Mouse (Mus musculus) kidney, embryonic 14.5 days (tissue): Measurements from ENCODE around the gene Rfng. TPM values are rescaled to one million over a fixed set of nuclear protein-coding genes. Genes with fewer than 3 reads are reported as not detected.
"Not testable (repeated sequence)": the region's sequence is repeated elsewhere in the genome, so short reads cannot be mapped to it uniquely, and the experiment has no call there.

Experiments used
- ATAC-seq: fragments of 200-750 bp; cut with Nextera tagmentation; 2 replicates; pipeline ENCODE4 v1.8.0; 2017; ENCODE audit warnings: moderate number of reproducible peaks, mild to moderate bottlenecking, moderate TSS enrichment, moderate library complexity; ENCODE audit not compliant: low FRiP score, low TSS enrichment
- H3K27ac ChIP-seq: fragments of 300-500 bp; sonication (generic); 2 replicates; pipeline ENCODE4 v1.5.1; 2014; ENCODE audit warnings: low read depth, mild to moderate bottlenecking, low read length, moderate library complexity, mixed read lengths
- H3K27me3 ChIP-seq: fragments of 300-500 bp; sonication (generic); 2 replicates; pipeline ENCODE4 v1.6.1; 2014; ENCODE audit warnings: mild to moderate bottlenecking, low read length; ENCODE audit not compliant: control insufficient read depth, insufficient read depth
- H3K36me3 ChIP-seq: fragments of 300-500 bp; sonication (generic); 2 replicates; pipeline ENCODE4 v1.6.1; 2014; ENCODE audit warnings: low read length, mixed read lengths; ENCODE audit not compliant: control insufficient read depth, insufficient read depth
- H3K4me1 ChIP-seq: fragments of 300-500 bp; sonication (generic); 2 replicates; pipeline ENCODE4 v1.6.1; 2014; ENCODE audit warnings: low read length, mixed read lengths; ENCODE audit not compliant: control insufficient read depth, insufficient read depth
- H3K4me2 ChIP-seq: fragments of 300-500 bp; sonication (generic); replicated peaks from 2 replicates; pipeline ENCODE4 v1.6.1; 2014; ENCODE audit warnings: low read depth, mild to moderate bottlenecking, low read length
- H3K4me3 ChIP-seq: fragments of 300-500 bp; sonication (generic); 2 replicates; pipeline ENCODE4 v1.5.1; 2014; ENCODE audit warnings: mild to moderate bottlenecking, low read length
- H3K9ac ChIP-seq: fragments of 300-500 bp; sonication (generic); 2 replicates; pipeline ENCODE4 v1.6.1; 2014; ENCODE audit warnings: low read depth, mild to moderate bottlenecking, low read length, moderate library complexity
- H3K9me3 ChIP-seq: fragments of 300-500 bp; sonication (generic); 2 replicates; pipeline ENCODE4 v1.6.1; 2016; ENCODE audit warnings: low read length; ENCODE audit not compliant: control insufficient read depth
- WGBS: fragments of 180-500 bp; shearing (Covaris S2); extraction: QIAGEN DNeasy Blood & Tissue Kit; methylation state at CpG from one replicate; pipeline ENCODE4 v1.1.7; 2014; 5-methylcytosine and 5-hydroxymethylcytosine counted together
- polyA plus RNA-seq: library from polyadenylated mRNA; unstranded; fragments of >200 nt; fragmentation: Nextera tagmentation; extraction: Ambion mirVana; gene quantifications from 2 replicates; pipeline ENCODE4 v1.2.1, GENCODE M21; 2014

Gene Rfng
- polyA plus RNA-seq, 1 experiment from 2014 or later, result 26.2 TPM

GRCm38 (mm10) chr11:120763121-120763999 is 20.6 kb downstream of the Rfng start:
- H3K36me3 ChIP-seq, H3K27ac ChIP-seq, H3K4me3 ChIP-seq, H3K4me2 ChIP-seq, H3K27me3 ChIP-seq, H3K4me1 ChIP-seq, H3K9ac ChIP-seq: not testable (repeated sequence)
- peaks cover 16% of the 10 kb centered on the region for H3K9me3 ChIP-seq
- 0% methylated on average over 2 of the region's 23 CpGs for WGBS
- ATAC-seq, result peak; percentile 37; the same call in 1 of the 2 replicates

- H3K27ac ChIP-seq, H3K4me2 ChIP-seq: not testable (repeated sequence)
These were observed 21.4 kb downstream of the Rfng start, which contains the start of gene Hmga1b for GRCm38 (mm10) chr11:120762672-120763041. Gene Hmga1b (plus strand): TSS chr11:120762794.

GRCm38 (mm10) chr11:120761811-120762671 is 22.0 kb downstream of the Rfng start:
- Histone ChIP-seq H3K4me1 (0 out of 2 replicates have a peak, but pooled peaks cover 2% of the 10 kb centered on the region), H3K27me3 (peaks cover 4% of the 10 kb centered on the region; the same call in 1 of the 2 replicates), H3K9ac (no peak overlapping the region), H3K4me2 (no peak overlapping the region), H3K4me3 (no peak overlapping the region), H3K36me3 (no peaks in the 10 kb centered on the region), H3K9me3 (peaks cover 24% of the 10 kb centered on the region), H3K27ac (no peak overlapping the region)
- WGBS, result 71% methylated on average over 14 of the region's 14 CpGs
- no peak for ATAC-seq

More at GRCm38 (mm10) chr11:120762672-120763041, 21.4 kb downstream of the Rfng start, which contains the start of gene Hmga1b:
- peak; percentile 18; the same call in 1 of the 2 replicates for ATAC-seq
- H3K27me3 ChIP-seq, H3K9ac ChIP-seq, H3K36me3 ChIP-seq, H3K4me1 ChIP-seq, H3K4me3 ChIP-seq: not testable (repeated sequence)
- peaks cover 23% of the 10 kb centered on the region for H3K9me3 ChIP-seq
- WGBS, result 23% methylated on average over 13 of the region's 14 CpGs

- no peaks in the 10 kb centered on the region for H3K36me3 ChIP-seq
- 0 out of 2 replicates have a peak, but pooled peaks cover 2% of the 10 kb centered on the region for H3K4me1 ChIP-seq
- H3K27ac ChIP-seq, result no peak overlapping the region
- H3K4me3 ChIP-seq, result no peak overlapping the region
- WGBS, result 72% methylated on average over 9 of the region's 9 CpGs
- no peak overlapping the region for H3K4me2 ChIP-seq
- peaks cover 4% of the 10 kb centered on the region; the same call in 1 of the 2 replicates for H3K27me3 ChIP-seq
- H3K9ac ChIP-seq, result no peak overlapping the region
- H3K9me3 ChIP-seq, result peaks cover 24% of the 10 kb centered on the region
- no peak for ATAC-seq
These were observed 23.8 kb downstream of the Rfng start for GRCm38 (mm10) chr11:120760236-120760635.

GRCm38 (mm10) chr11:120751606-120752005 is 32.4 kb downstream of the Rfng start:
- Histone ChIP-seq H3K4me2 (no peak overlapping the region), H3K4me3 (no peak overlapping the region), H3K27ac (no peak overlapping the region), H3K36me3 (no peaks in the 10 kb centered on the region), H3K27me3 (no peaks in the 10 kb centered on the region), H3K9ac (no peak overlapping the region), H3K9me3 (no peaks in the 10 kb centered on the region), H3K4me1 (no peaks in the 10 kb centered on the region)
- ATAC-seq, result no peak
- WGBS, result 47% methylated on average over 4 of the region's 4 CpGs

- ATAC-seq, result no peak
- H3K9me3 ChIP-seq, result no peaks in the 10 kb centered on the region
- H3K27ac ChIP-seq, result no peak overlapping the region
- no peak overlapping the region for H3K9ac ChIP-seq
- 69% methylated on average over 8 of the region's 8 CpGs for WGBS
- no peak overlapping the region for H3K4me2 ChIP-seq
- no peaks in the 10 kb centered on the region for H3K4me1 ChIP-seq
- no peaks in the 10 kb centered on the region for H3K27me3 ChIP-seq
- no peaks in the 10 kb centered on the region for H3K36me3 ChIP-seq
- no peak overlapping the region for H3K4me3 ChIP-seq
These were observed 34.6 kb downstream of the Rfng start for GRCm38 (mm10) chr11:120749430-120749829.

GRCm38 (mm10) chr11:120747974-120748373 is 36.0 kb downstream of the Rfng start:
- ATAC-seq, result no peak
- Histone ChIP-seq H3K4me1 (no peaks in the 10 kb centered on the region), H3K27ac (no peak overlapping the region), H3K9me3 (no peaks in the 10 kb centered on the region), H3K9ac (no peak overlapping the region), H3K4me3 (no peak overlapping the region), H3K27me3 (no peaks in the 10 kb centered on the region), H3K36me3 (no peaks in the 10 kb centered on the region), H3K4me2 (no peak overlapping the region)
- WGBS, result 66% methylated on average over 4 of the region's 4 CpGs

- WGBS, result 72% methylated on average over 7 of the region's 7 CpGs
- Histone ChIP-seq H3K4me3 (no peak overlapping the region), H3K4me1 (no peaks in the 10 kb centered on the region), H3K9me3 (no peaks in the 10 kb centered on the region), H3K27me3 (no peaks in the 10 kb centered on the region), H3K36me3 (no peaks in the 10 kb centered on the region), H3K9ac (no peak overlapping the region), H3K27ac (no peak overlapping the region), H3K4me2 (no peak overlapping the region)
- no peak for ATAC-seq
These were observed 39.8 kb downstream of the Rfng start for GRCm38 (mm10) chr11:120744121-120744701.
